Mouse (Mus musculus): ENCODE measurements at regions not wholly inside any gene's neighbourhood (a gene's known extent, or its start where the extent isn't known, plus 50 kb on each side); places are given as distances from the start of the nearest gene placed in this dataset.

- TF ChIP-seq POLR2A (IDR thresholded peaks at IDR 0.05; ENCODE audit: low read depth, low read length) (no peak), CTCF (IDR thresholded peaks at IDR 0.05; ENCODE audit: borderline replicate concordance, insufficient read depth, low read length) (no peak)
Measured at GRCm38 (mm10) chr13:111957674-111958273, 149.0 kb upstream of the Map3k1 start.

Data from embryonic fibroblast, embryonic 13.5 days (primary cell).